Mouse (Mus musculus) lung, embryonic 14.5 days (tissue): Measurements from ENCODE around the gene Gpr18. TPM values are rescaled to one million over a fixed set of nuclear protein-coding genes. Genes with fewer than 3 reads are reported as not detected.

Experiments used
- ATAC-seq: fragments of 200-750 bp; cut with Nextera tagmentation; 2 replicates; pipeline ENCODE4 v1.8.0; 2017; ENCODE audit warnings: mild to moderate bottlenecking, moderate TSS enrichment, moderate library complexity; ENCODE audit not compliant: insufficient read depth
- DNase-seq: peaks from one replicate; pipeline ENCODE4 v3.0.0-alpha.2; 2015
- H3K27ac ChIP-seq: fragments of 300-500 bp; sonication (generic); 2 replicates; pipeline ENCODE4 v1.5.1; 2014; ENCODE audit warnings: low read depth, mild to moderate bottlenecking, moderate library complexity
- H3K27me3 ChIP-seq: fragments of 300-500 bp; sonication (generic); 2 replicates; pipeline ENCODE4 v1.6.1; 2014; ENCODE audit warnings: low read length, control low read depth; ENCODE audit not compliant: insufficient read depth
- H3K36me3 ChIP-seq: fragments of 300-500 bp; sonication (generic); 2 replicates; pipeline ENCODE4 v1.6.1; 2014; ENCODE audit warnings: control low read depth; ENCODE audit not compliant: insufficient read depth
- H3K4me1 ChIP-seq: fragments of 300-500 bp; sonication (generic); 2 replicates; pipeline ENCODE4 v1.6.1; 2014; ENCODE audit warnings: antibody characterized with exemption, control low read depth; ENCODE audit not compliant: insufficient read depth
- H3K4me2 ChIP-seq: fragments of 300-500 bp; sonication (generic); 2 replicates; pipeline ENCODE4 v1.6.1; 2014; ENCODE audit warnings: mild to moderate bottlenecking
- H3K4me3 ChIP-seq: fragments of 300-500 bp; sonication (generic); 2 replicates; pipeline ENCODE4 v1.5.1; 2014; ENCODE audit warnings: low read depth, low read length
- H3K9ac ChIP-seq: fragments of 300-500 bp; sonication (generic); 2 replicates; pipeline ENCODE4 v1.6.1; 2014
- H3K9me3 ChIP-seq: fragments of 300-500 bp; sonication (generic); 2 replicates; pipeline ENCODE4 v1.6.1; 2016; ENCODE audit warnings: low read depth, low read length, control low read depth
- CTCF ChIP-seq: IDR thresholded peaks from 2 replicates; pipeline ENCODE4 v1.5.1; 2016; ENCODE audit warnings: antibody characterized with exemption, low read depth
- WGBS: fragments of 180-500 bp; shearing (Covaris S2); extraction: QIAGEN DNeasy Blood & Tissue Kit; methylation state at CpG from one replicate; pipeline ENCODE4 v1.1.7; 2014; 5-methylcytosine and 5-hydroxymethylcytosine counted together
- polyA plus RNA-seq: library from polyadenylated mRNA; unstranded; fragments of >200 nt; fragmentation: Nextera tagmentation; extraction: Ambion mirVana; gene quantifications from 2 replicates; pipeline ENCODE4 v1.2.1, GENCODE M21; 2014

Gene Gpr18
- polyA plus RNA-seq, 1 experiment from 2014 or later = 0.47 TPM

GRCm38 (mm10) chr14:121957176-121957871 is 41.7 kb upstream of the Gpr18 start:
- DNase-seq (no peak), ATAC-seq (no peak)
- Histone ChIP-seq H3K27ac (no peak overlapping the region), H3K27me3 (no peaks in the 10 kb centered on the region), H3K4me3 (no peak overlapping the region), H3K4me1 (no peaks in the 10 kb centered on the region), H3K9ac (no peak overlapping the region), H3K9me3 (no peaks in the 10 kb centered on the region), H3K36me3 (peaks cover 10% of the 10 kb centered on the region; the same call in 1 of the 2 replicates), H3K4me2 (no peak overlapping the region)
- no peak for TF ChIP-seq CTCF
- WGBS = 70% methylated on average over 10 of the region's 10 CpGs

- no peak for DNase-seq
These were observed 40.7 kb upstream of the Gpr18 start for GRCm38 (mm10) chr14:121956291-121956690.

GRCm38 (mm10) chr14:121955176-121955795 is 39.7 kb upstream of the Gpr18 start:
- H3K36me3 ChIP-seq = peaks cover 10% of the 10 kb centered on the region; the same call in 1 of the 2 replicates
- ATAC-seq (no peak), DNase-seq (no peak)
- H3K9me3 ChIP-seq = no peaks in the 10 kb centered on the region
- H3K4me3 ChIP-seq = no peak overlapping the region
- no peak overlapping the region for H3K9ac ChIP-seq
- WGBS = 60% methylated on average over 5 of the region's 5 CpGs
- H3K4me1 ChIP-seq = no peaks in the 10 kb centered on the region
- H3K27me3 ChIP-seq = no peaks in the 10 kb centered on the region
- no peak overlapping the region for H3K4me2 ChIP-seq
- H3K27ac ChIP-seq = no peak overlapping the region
- TF ChIP-seq CTCF = no peak

More at GRCm38 (mm10) chr14:121956291-121956690, 40.7 kb upstream of the Gpr18 start:
- Histone ChIP-seq H3K27ac (no peak overlapping the region), H3K9me3 (no peaks in the 10 kb centered on the region), H3K4me1 (no peaks in the 10 kb centered on the region), H3K27me3 (no peaks in the 10 kb centered on the region), H3K36me3 (peaks cover 10% of the 10 kb centered on the region; the same call in 1 of the 2 replicates), H3K9ac (no peak overlapping the region), H3K4me2 (no peak overlapping the region), H3K4me3 (no peak overlapping the region)
- ATAC-seq = no peak
- 89% methylated on average over 5 of the region's 5 CpGs for WGBS
- no peak for TF ChIP-seq CTCF

GRCm38 (mm10) chr14:121954608-121955007 is 39.0 kb upstream of the Gpr18 start:
- Histone ChIP-seq H3K9me3 (no peaks in the 10 kb centered on the region), H3K4me3 (no peak overlapping the region), H3K27ac (no peak overlapping the region), H3K27me3 (no peaks in the 10 kb centered on the region), H3K4me2 (no peak overlapping the region), H3K9ac (no peak overlapping the region), H3K36me3 (peaks cover 10% of the 10 kb centered on the region; the same call in 1 of the 2 replicates), H3K4me1 (no peaks in the 10 kb centered on the region)
- no peak for ATAC-seq
- 95% methylated on average over 12 of the region's 12 CpGs for WGBS
- TF ChIP-seq CTCF = no peak
- no peak for DNase-seq

GRCm38 (mm10) chr14:121954129-121954528 is 38.5 kb upstream of the Gpr18 start:
- ATAC-seq (no peak), DNase-seq (no peak)
- no peaks in the 10 kb centered on the region for H3K9me3 ChIP-seq
- WGBS = 79% methylated on average over 11 of the region's 11 CpGs
- no peak overlapping the region for H3K9ac ChIP-seq
- no peak overlapping the region for H3K4me2 ChIP-seq
- no peak overlapping the region for H3K4me3 ChIP-seq
- no peaks in the 10 kb centered on the region for H3K4me1 ChIP-seq
- H3K27me3 ChIP-seq = no peaks in the 10 kb centered on the region
- TF ChIP-seq CTCF = no peak
- no peak overlapping the region for H3K27ac ChIP-seq
- H3K36me3 ChIP-seq = peaks cover 10% of the 10 kb centered on the region; the same call in 1 of the 2 replicates

GRCm38 (mm10) chr14:121952046-121952400 is 36.4 kb upstream of the Gpr18 start:
- ATAC-seq = no peak
- no peak for DNase-seq
- H3K36me3 ChIP-seq = peaks cover 10% of the 10 kb centered on the region; the same call in 1 of the 2 replicates
- no peaks in the 10 kb centered on the region for H3K4me1 ChIP-seq
- no peak overlapping the region for H3K9ac ChIP-seq
- no peak overlapping the region for H3K27ac ChIP-seq
- WGBS = 72% methylated on average over 5 of the region's 5 CpGs
- no peak overlapping the region for H3K4me3 ChIP-seq
- H3K27me3 ChIP-seq = no peaks in the 10 kb centered on the region
- H3K9me3 ChIP-seq = no peaks in the 10 kb centered on the region
- TF ChIP-seq CTCF = no peak
- no peak overlapping the region for H3K4me2 ChIP-seq

- no peak for DNase-seq
- WGBS = 52% methylated on average over 2 of the region's 2 CpGs
- H3K27me3 ChIP-seq = no peaks in the 10 kb centered on the region
These were observed 35.9 kb upstream of the Gpr18 start for GRCm38 (mm10) chr14:121951399-121952045.

More at GRCm38 (mm10) chr14:121951399-121952045, 35.9 kb upstream of the Gpr18 start:
- peaks cover 10% of the 10 kb centered on the region; the same call in 1 of the 2 replicates for H3K36me3 ChIP-seq
- TF ChIP-seq CTCF = no peak
- ATAC-seq = no peak
- H3K4me3 ChIP-seq = no peak overlapping the region
- no peaks in the 10 kb centered on the region for H3K9me3 ChIP-seq
- H3K4me2 ChIP-seq = no peak overlapping the region
- no peaks in the 10 kb centered on the region for H3K4me1 ChIP-seq
- H3K9ac ChIP-seq = no peak overlapping the region
- no peak overlapping the region for H3K27ac ChIP-seq
